Comparison of ENCODE assay signal across 8 mouse cellular contexts in the genomic region with DNA sequence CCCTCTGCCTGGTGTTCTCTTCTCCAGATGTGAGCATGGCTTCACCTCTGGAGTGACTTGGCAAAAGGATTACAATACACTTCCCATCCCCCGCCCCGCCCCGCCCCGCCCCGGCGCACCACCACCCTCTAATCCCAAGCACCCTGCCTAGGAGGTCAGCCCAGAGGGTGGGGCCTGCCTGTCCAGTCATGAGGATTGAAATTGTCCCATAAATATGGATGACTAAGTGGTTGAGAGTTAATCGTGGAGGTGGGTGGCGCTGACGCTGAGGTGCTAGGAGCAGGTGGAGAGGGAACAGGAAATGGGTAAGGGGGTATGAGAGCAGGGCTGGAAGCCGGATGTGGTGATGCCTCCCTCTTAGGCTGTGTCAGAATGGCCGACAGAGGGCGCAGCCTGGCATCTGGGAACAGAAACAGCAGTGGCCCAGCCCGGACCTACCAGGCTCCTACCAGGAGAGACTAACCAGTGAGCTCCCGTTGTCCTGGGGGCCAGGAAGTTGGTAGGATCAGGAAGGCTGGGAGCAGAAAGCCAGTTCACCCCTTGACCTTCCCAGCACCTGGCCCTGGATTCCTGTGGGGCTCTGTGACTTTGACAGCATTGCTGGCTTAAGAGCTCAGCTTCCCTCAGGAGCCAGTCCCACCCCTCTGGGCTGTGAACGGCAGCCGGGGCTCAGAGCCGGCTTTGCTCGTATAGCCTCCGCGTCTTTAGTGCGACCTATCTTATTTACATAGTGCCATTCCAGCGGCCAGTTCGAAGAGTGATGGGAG. TPM values are rescaled to one million over a fixed set of nuclear protein-coding genes. Genes with fewer than 3 reads are reported as not detected.
DNase-seq lines count a peak whose midpoint lies in the region; ATAC-seq and TF ChIP-seq lines count a peak whose summit lies in the region.

No protein-coding gene starts in this region.

- no peaks in the 10 kb centered on the region for H3K36me3 ChIP-seq in intestine, postnatal 0 days (ENCODE audit: control insufficient read depth, insufficient read depth)
- no peaks in the 10 kb centered on the region for H3K36me3 ChIP-seq in liver, embryonic 14.5 days (replicated peaks; ENCODE audit: control insufficient read depth, insufficient read depth, low read depth)

- peak; percentile 97 for DNase-seq in A20 (ENCODE audit: low read depth, low spot score)
- DNase-seq in adrenal gland, adult 18-20 months (ENCODE audit: low spot score in 2 of 2), result peak; percentile 72
- peak; percentile 92 for DNase-seq in embryo, embryonic 10.5 days (ENCODE audit: low spot score)
- DNase-seq in heart, adult 11 months, result peak; percentile 98
- DNase-seq in liver, embryonic 14.5 days (ENCODE audit: low read depth in 3 of 3, low spot score in 3 of 3), result peak; percentile 84 to 86 (median 85)
- DNase-seq in natural killer cell, adult 2 months (ENCODE audit: low spot score in 2 of 2), result peak; percentile 76 to 84
- peak; percentile 87 for DNase-seq in testis, postnatal 10 days (ENCODE audit: low spot score)

- peak overlapping the region; percentile 39 for H3K4me3 ChIP-seq in intestine, postnatal 0 days (ENCODE audit: low read depth, low read length)
- peak overlapping the region; percentile 60 to 64 for H3K4me3 ChIP-seq in liver, embryonic 14.5 days (ENCODE audit: insufficient read depth in 1 of 2, low read depth in 2 of 2, low read length in 2 of 2)

- no peaks in the 10 kb centered on the region for H3K9me3 ChIP-seq in intestine, postnatal 0 days (ENCODE audit: control insufficient read depth)
- no peaks in the 10 kb centered on the region for H3K9me3 ChIP-seq in liver, embryonic 14.5 days (ENCODE audit: control insufficient read depth, low read length)

- peak; percentile 86 for ATAC-seq in intestine, postnatal 0 days
- peak; percentile 89 for ATAC-seq in liver, embryonic 14.5 days (ENCODE audit: insufficient read depth)

- peak overlapping the region; percentile 91 for H3K27ac ChIP-seq in intestine, postnatal 0 days (ENCODE audit: low read depth, low read length)
- H3K27ac ChIP-seq in liver, embryonic 14.5 days, result peak overlapping the region; percentile 80

- H3K4me2 ChIP-seq in intestine, postnatal 0 days (replicated peaks; ENCODE audit: low read depth), result peak overlapping the region; percentile 83
- peak overlapping the region; percentile 84 for H3K4me2 ChIP-seq in liver, embryonic 14.5 days (ENCODE audit: low read depth)

- H3K4me1 ChIP-seq in intestine, postnatal 0 days (replicated peaks; ENCODE audit: control insufficient read depth, insufficient read depth, low read length), result no peaks in the 10 kb centered on the region; the same call in 1 of the 2 replicates
- H3K4me1 ChIP-seq in liver, embryonic 14.5 days (replicated peaks; ENCODE audit: control insufficient read depth in 2 of 2, insufficient read depth in 2 of 2, low read length in 1 of 2), result peaks cover 5 to 9% of the 10 kb centered on the region in 2 experiments

- H3K27me3 ChIP-seq in intestine, postnatal 0 days (replicated peaks; ENCODE audit: control insufficient read depth, insufficient read depth, low read length), result no peaks in the 10 kb centered on the region
- no peaks in the 10 kb centered on the region for H3K27me3 ChIP-seq in liver, embryonic 14.5 days (ENCODE audit: control insufficient read depth, insufficient read depth, low read length)

- WGBS in intestine, postnatal 0 days, result 8% methylated on average over 23 of the region's 23 CpGs
- 2% methylated on average over 23 of the region's 23 CpGs for WGBS in liver, embryonic 14.5 days (ENCODE audit: insufficient replicate concordance)

- peak; percentile 84 for TF ChIP-seq CTCF in intestine, postnatal 0 days (IDR thresholded peaks at IDR 0.05; ENCODE audit: low read depth)
- peak; percentile 97 for TF ChIP-seq CTCF in liver, embryonic 14.5 days (IDR thresholded peaks at IDR 0.05; ENCODE audit: low read depth)

- TF ChIP-seq EP300 in liver, embryonic 14.5 days (IDR thresholded peaks at IDR 0.05; ENCODE audit: low read depth), result no peak

- H3K9ac ChIP-seq in intestine, postnatal 0 days (ENCODE audit: low read depth, low read length), result peak overlapping the region; percentile 55
- H3K9ac ChIP-seq in liver, embryonic 14.5 days (replicated peaks), result peak overlapping the region; percentile 67

RNA-seq across cellular contexts. Expression of gene Ankrd9, which starts 12.7 kb away (rescaled TPM):
- total RNA-seq in adrenal gland, adult 18-20 months (2021), result 10 to 100 TPM; 29.7 to 39.8 TPM
- 76.3 and 80.0 TPM in 2 replicates for polyA plus RNA-seq in intestine, postnatal 0 days (2015; fragmentation: Nextera tagmentation; extraction: Ambion mirVana)
- 47.4 and 57.4 TPM in 2 replicates for polyA plus RNA-seq in liver, embryonic 14.5 days (2012; rRNA removed)
- 41.8 and 49.8 TPM in 2 replicates for polyA plus RNA-seq in liver, embryonic 14.5 days (2014; fragmentation: Nextera tagmentation; extraction: Ambion mirVana)

RNA-seq across cellular contexts. Expression of gene Rcor1, which starts 47.6 kb away (rescaled TPM):
- 10 to 100 TPM; 53.5 to 58.5 TPM for total RNA-seq in adrenal gland, adult 18-20 months (2021)
- 7.0 and 7.9 TPM in 2 replicates for polyA plus RNA-seq in intestine, postnatal 0 days (2015; fragmentation: Nextera tagmentation; extraction: Ambion mirVana)
- 7.2 and 9.1 TPM in 2 replicates for polyA plus RNA-seq in liver, embryonic 14.5 days (2012; rRNA removed)
- 5.8 and 6.2 TPM in 2 replicates for polyA plus RNA-seq in liver, embryonic 14.5 days (2014; fragmentation: Nextera tagmentation; extraction: Ambion mirVana)

Comparison
In these comparisons a context has a peak if more than half of its experiments do, and no peak if none do; other contexts are left out.
1. Peak in every context shown above with its lines: DNase-seq, ATAC-seq, H3K4me3 ChIP-seq and H3K27ac ChIP-seq.